Mouse (Mus musculus): ENCODE measurements around the gene Anxa2. TPM values are rescaled to one million over a fixed set of nuclear protein-coding genes. Genes with fewer than 3 reads are reported as not detected.

The Anxa2 gene
- total RNA-seq, 1 experiment, result 344 TPM

GRCm38 (mm10) chr9:69442471-69443038 is 10.9 kb upstream of the Anxa2 start:
- TF ChIP-seq ZC3H11A (IDR thresholded peaks at IDR 0.05; ENCODE audit: borderline replicate concordance, low read depth, low read length), result no peak
- TF ChIP-seq CHD2 (IDR thresholded peaks at IDR 0.05; ENCODE audit: low read depth, low read length), result no peak
- no peak for TF ChIP-seq HCFC1 (IDR thresholded peaks at IDR 0.05; ENCODE audit: borderline replicate concordance, insufficient read depth, low read length)
- TF ChIP-seq ZNF384 (IDR thresholded peaks at IDR 0.05; ENCODE audit: low read depth, low read length), result no peak
- no peak for TF ChIP-seq MAFK (IDR thresholded peaks at IDR 0.05; ENCODE audit: insufficient read depth, low read depth, low read length)
- Histone ChIP-seq H3K27ac (ENCODE audit: insufficient read depth, low read depth, low read length, poor library complexity, severe bottlenecking) (no peak overlapping the region), H3K4me3 (ENCODE audit: insufficient read depth in 1 of 2, low read depth in 1 of 2, low read length in 2 of 2, poor library complexity in 1 of 2, severe bottlenecking in 1 of 2) (no peak overlapping the region), H3K4me1 (ENCODE audit: control insufficient read depth in 2 of 2, insufficient read depth in 2 of 2, low read length in 2 of 2, poor library complexity in 1 of 2) (peaks cover 0 to 5% of the 10 kb centered on the region in 2 experiments; a peak in 1 of 4 replicates), H3K9ac (ENCODE audit: insufficient read depth, low read depth, low read length, poor library complexity, severe bottlenecking) (no peak overlapping the region), H3K36me3 (ENCODE audit: control insufficient read depth, insufficient read depth, low read length, poor library complexity, severe bottlenecking) (no peaks in the 10 kb centered on the region), H3K9me3 (ENCODE audit: control insufficient read depth, insufficient read depth, low read depth, low read length) (no peaks in the 10 kb centered on the region)
- no peak for DNase-seq (ENCODE audit: low read depth, low spot score)
- in situ Hi-C loops (cut with MboI; ENCODE audit: low sequenced_read_pairs in 2 of 2, unreplicated experiment in 2 of 2), result no loop called here

GRCm38 (mm10) chr9:69443203-69443602 is 10.2 kb upstream of the Anxa2 start:
- TF ChIP-seq MAFK (IDR thresholded peaks at IDR 0.05; ENCODE audit: insufficient read depth, low read depth, low read length) (no peak), ZC3H11A (IDR thresholded peaks at IDR 0.05; ENCODE audit: borderline replicate concordance, low read depth, low read length) (no peak)
- Histone ChIP-seq H3K9ac (ENCODE audit: insufficient read depth, low read depth, low read length, poor library complexity, severe bottlenecking) (no peak overlapping the region), H3K4me1 (ENCODE audit: control insufficient read depth in 2 of 2, insufficient read depth in 2 of 2, low read length in 2 of 2, poor library complexity in 1 of 2) (peaks cover 0 to 5% of the 10 kb centered on the region in 2 experiments; a peak in 1 of 4 replicates), H3K27ac (ENCODE audit: insufficient read depth, low read depth, low read length, poor library complexity, severe bottlenecking) (no peak overlapping the region), H3K4me3 (ENCODE audit: insufficient read depth in 1 of 2, low read depth in 1 of 2, low read length in 2 of 2, poor library complexity in 1 of 2, severe bottlenecking in 1 of 2) (no peak overlapping the region), H3K36me3 (ENCODE audit: control insufficient read depth, insufficient read depth, low read length, poor library complexity, severe bottlenecking) (no peaks in the 10 kb centered on the region), H3K9me3 (ENCODE audit: control insufficient read depth, insufficient read depth, low read depth, low read length) (no peaks in the 10 kb centered on the region)
- in situ Hi-C loops (cut with MboI; ENCODE audit: low sequenced_read_pairs in 2 of 2, unreplicated experiment in 2 of 2), result no loop called here
- no peak for DNase-seq (ENCODE audit: low read depth, low spot score)

GRCm38 (mm10) chr9:69448801-69449200 is 4.6 kb upstream of the Anxa2 start:
- H3K9me3 ChIP-seq (ENCODE audit: control insufficient read depth, insufficient read depth, low read depth, low read length), result no peaks in the 10 kb centered on the region
- no peak for DNase-seq (ENCODE audit: low read depth, low spot score)
- peaks cover 0 to 2% of the 10 kb centered on the region in 2 experiments; a peak in 1 of 4 replicates for H3K4me1 ChIP-seq (ENCODE audit: control insufficient read depth in 2 of 2, insufficient read depth in 2 of 2, low read length in 2 of 2, poor library complexity in 1 of 2)
- H3K36me3 ChIP-seq (ENCODE audit: control insufficient read depth, insufficient read depth, low read length, poor library complexity, severe bottlenecking), result no peaks in the 10 kb centered on the region
- no peak overlapping the region for H3K9ac ChIP-seq (ENCODE audit: insufficient read depth, low read depth, low read length, poor library complexity, severe bottlenecking)
- TF ChIP-seq MAFK (IDR thresholded peaks at IDR 0.05; ENCODE audit: insufficient read depth, low read depth, low read length) (no peak), ZNF384 (IDR thresholded peaks at IDR 0.05; ENCODE audit: low read depth, low read length) (no peak), HCFC1 (IDR thresholded peaks at IDR 0.05; ENCODE audit: borderline replicate concordance, insufficient read depth, low read length) (no peak), ZC3H11A (IDR thresholded peaks at IDR 0.05; ENCODE audit: borderline replicate concordance, low read depth, low read length) (no peak)
- H3K27ac ChIP-seq (ENCODE audit: insufficient read depth, low read depth, low read length, poor library complexity, severe bottlenecking), result no peak overlapping the region
- in situ Hi-C loops (cut with MboI; ENCODE audit: low sequenced_read_pairs in 2 of 2, unreplicated experiment in 2 of 2), result no loop called here
- no peak overlapping the region for H3K4me3 ChIP-seq (ENCODE audit: insufficient read depth in 1 of 2, low read depth in 1 of 2, low read length in 2 of 2, poor library complexity in 1 of 2, severe bottlenecking in 1 of 2)

- Histone ChIP-seq H3K27ac (ENCODE audit: insufficient read depth, low read depth, low read length, poor library complexity, severe bottlenecking) (no peak overlapping the region), H3K4me3 (ENCODE audit: insufficient read depth in 1 of 2, low read depth in 1 of 2, low read length in 2 of 2, poor library complexity in 1 of 2, severe bottlenecking in 1 of 2) (no peak overlapping the region), H3K36me3 (ENCODE audit: control insufficient read depth, insufficient read depth, low read length, poor library complexity, severe bottlenecking) (no peaks in the 10 kb centered on the region), H3K9me3 (ENCODE audit: control insufficient read depth, insufficient read depth, low read depth, low read length) (no peaks in the 10 kb centered on the region), H3K4me1 (ENCODE audit: control insufficient read depth in 2 of 2, insufficient read depth in 2 of 2, low read length in 2 of 2, poor library complexity in 1 of 2) (peaks cover 0 to 10% of the 10 kb centered on the region in 2 experiments; a peak in 2 of 4 replicates), H3K9ac (ENCODE audit: insufficient read depth, low read depth, low read length, poor library complexity, severe bottlenecking) (no peak overlapping the region)
- in situ Hi-C loops (cut with MboI; ENCODE audit: low sequenced_read_pairs in 2 of 2, unreplicated experiment in 2 of 2), result no loop called here
- TF ChIP-seq HCFC1 (IDR thresholded peaks at IDR 0.05; ENCODE audit: borderline replicate concordance, insufficient read depth, low read length) (no peak), CHD2 (IDR thresholded peaks at IDR 0.05; ENCODE audit: low read depth, low read length) (no peak), MAFK (IDR thresholded peaks at IDR 0.05; ENCODE audit: insufficient read depth, low read depth, low read length) (no peak), ZNF384 (IDR thresholded peaks at IDR 0.05; ENCODE audit: low read depth, low read length) (no peak), ZC3H11A (IDR thresholded peaks at IDR 0.05; ENCODE audit: borderline replicate concordance, low read depth, low read length) (no peak)
- no peak for DNase-seq (ENCODE audit: low read depth, low spot score)
Measured at GRCm38 (mm10) chr9:69450636-69451035, 2.8 kb upstream of the Anxa2 start.
